23 mouse cellular contexts compared by ENCODE assay signal in the genomic region with DNA sequence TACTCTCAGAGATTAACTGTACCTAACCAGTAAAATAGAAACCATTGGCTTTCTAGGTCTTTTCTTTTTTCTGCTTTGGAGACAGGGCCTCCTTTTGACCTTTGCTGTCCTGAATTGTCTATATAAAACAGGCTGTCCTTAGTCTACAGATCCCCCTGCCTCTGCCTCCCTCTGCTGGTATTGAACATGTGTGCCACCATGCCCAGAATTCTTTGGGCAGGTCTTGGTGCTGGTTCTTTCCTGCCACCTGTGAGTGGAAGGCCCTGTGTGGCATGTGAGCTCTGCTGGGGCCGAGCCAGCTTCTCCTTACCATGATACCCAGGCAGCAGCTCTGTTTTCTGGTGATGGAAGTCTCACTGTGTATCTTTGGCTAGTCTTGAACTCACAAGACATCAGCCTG. TPM values are rescaled to one million over a fixed set of nuclear protein-coding genes. Genes with fewer than 3 reads are reported as not detected.
A peak's percentile ranks its signal among the peaks of the same experiment; 100 is the strongest.
DNase-seq lines count a peak whose midpoint lies in the region; ATAC-seq and TF ChIP-seq lines count a peak whose summit lies in the region.
"Had no signal": no experiment of that assay in that cellular context is flagged by ENCODE, and none has a peak within 500 bp of the region (broad histone marks: within the 10 kb centered on the region; RNA-seq: fewer than 3 reads in every experiment).

No protein-coding gene starts in this region.

- no peaks in the 10 kb centered on the region for H3K4me1 ChIP-seq in kidney, postnatal 0 days (replicated peaks; ENCODE audit: insufficient read depth, low read length)
- H3K4me1 ChIP-seq in lung, embryonic 14.5 days (ENCODE audit: insufficient read depth), result no peaks in the 10 kb centered on the region
- H3K4me1 ChIP-seq: embryonic facial prominence, embryonic 15.5 days; forebrain, embryonic 12.5 days; hindbrain, embryonic 15.5 days had no signal

- peak; percentile 16; the same call in 1 of the 2 replicates for TF ChIP-seq CTCF in kidney, postnatal 0 days (IDR thresholded peaks at IDR 0.05; ENCODE audit: low read depth)
- peak; percentile 15 for TF ChIP-seq CTCF in lung, embryonic 14.5 days (IDR thresholded peaks at IDR 0.05; ENCODE audit: low read depth)

- H3K9me3 ChIP-seq in kidney, postnatal 0 days (replicated peaks; ENCODE audit: low read length), result no peaks in the 10 kb centered on the region
- no peaks in the 10 kb centered on the region for H3K9me3 ChIP-seq in lung, embryonic 14.5 days (ENCODE audit: low read depth, low read length)
- H3K9me3 ChIP-seq: embryonic facial prominence, embryonic 15.5 days; forebrain, embryonic 12.5 days; G1E; hindbrain, embryonic 15.5 days had no signal

- no peak overlapping the region for H3K4me3 ChIP-seq in kidney, postnatal 0 days (replicated peaks; ENCODE audit: low read depth, low read length)
- no peak overlapping the region for H3K4me3 ChIP-seq in lung, embryonic 14.5 days (ENCODE audit: low read depth, low read length)
- H3K4me3 ChIP-seq: embryonic facial prominence, embryonic 15.5 days; forebrain, embryonic 12.5 days; heart, adult 2 months; hindbrain, embryonic 15.5 days had no signal

- peaks cover 58% of the 10 kb centered on the region for H3K36me3 ChIP-seq in kidney, postnatal 0 days (ENCODE audit: insufficient read depth, low read length)
- H3K36me3 ChIP-seq in lung, embryonic 14.5 days (ENCODE audit: insufficient read depth), result peaks cover 90% of the 10 kb centered on the region
- peaks cover 20% of the 10 kb centered on the region for H3K36me3 ChIP-seq in splenic B cell, adult 2 months (ENCODE audit: control insufficient read depth, insufficient read depth, low read length, poor library complexity, severe bottlenecking)

- no peak for DNase-seq in kidney, postnatal 0 days (ENCODE audit: low spot score)
- DNase-seq in kidney, postnatal 14 days, result no peak
- DNase-seq in lung, embryonic 14.5 days, result no peak
- no peak for DNase-seq in lung, postnatal 36 days
- peak; percentile 38 for DNase-seq in MN1 (ENCODE audit: low spot score)
- peak; percentile 27 for DNase-seq in splenic B cell, adult 2 months (ENCODE audit: low read depth, low spot score)
- DNase-seq: adrenal gland, adult 2 months; adrenal gland, postnatal 36 days; cerebellum, adult 11 months; cerebellum, adult 8-10 months; cerebellum, postnatal 14 days; embryo, embryonic 11 days; gastrocnemius, postnatal 14 days; heart, adult 2 months; heart, postnatal 36 days had no signal

- H3K27me3 ChIP-seq in kidney, postnatal 0 days (ENCODE audit: insufficient read depth, low read length), result no peaks in the 10 kb centered on the region
- no peaks in the 10 kb centered on the region for H3K27me3 ChIP-seq in lung, embryonic 14.5 days (ENCODE audit: insufficient read depth, low read length)
- no peaks in the 10 kb centered on the region for H3K27me3 ChIP-seq in splenic B cell, adult 2 months (ENCODE audit: control insufficient read depth, insufficient read depth, low read length, poor library complexity, severe bottlenecking)
- H3K27me3 ChIP-seq: embryonic facial prominence, embryonic 15.5 days; forebrain, embryonic 12.5 days; hindbrain, embryonic 15.5 days had no signal

- no peak overlapping the region for H3K9ac ChIP-seq in kidney, postnatal 0 days (ENCODE audit: low read depth, low read length)
- no peak overlapping the region for H3K9ac ChIP-seq in lung, embryonic 14.5 days
- H3K9ac ChIP-seq: embryonic facial prominence, embryonic 15.5 days; forebrain, embryonic 12.5 days; hindbrain, embryonic 15.5 days had no signal

- no peak overlapping the region for H3K4me2 ChIP-seq in kidney, postnatal 0 days (ENCODE audit: low read length)
- no peak overlapping the region for H3K4me2 ChIP-seq in lung, embryonic 14.5 days
- H3K4me2 ChIP-seq: embryonic facial prominence, embryonic 15.5 days; forebrain, embryonic 12.5 days; heart, embryonic 11.5 days; hindbrain, embryonic 15.5 days had no signal

- 97% methylated on average over 1 of the region's 1 CpGs for WGBS in kidney, postnatal 0 days
- 97% methylated on average over 1 of the region's 1 CpGs for WGBS in lung, embryonic 14.5 days

- ATAC-seq in kidney, postnatal 0 days (replicated peaks; ENCODE audit: low FRiP score, low read depth), result no peak
- ATAC-seq in lung, embryonic 14.5 days (ENCODE audit: insufficient read depth), result no peak
- ATAC-seq in cerebellum, adult (ENCODE audit: insufficient number of reproducible peaks, low FRiP score, low TSS enrichment), result no peak
- ATAC-seq: CD4-positive, CD25-positive, alpha-beta regulatory T cell, adult 4 months; forebrain, embryonic 16.5 days had no signal

- H3K27ac ChIP-seq in kidney, postnatal 0 days, result no peak overlapping the region
- no peak overlapping the region for H3K27ac ChIP-seq in lung, embryonic 14.5 days (ENCODE audit: low read depth)
- H3K27ac ChIP-seq: embryonic facial prominence, embryonic 15.5 days; forebrain, embryonic 12.5 days; heart, adult 2 months; hindbrain, embryonic 15.5 days had no signal

RNA-seq across cellular contexts. Expression of a gene that starts 7.9 kb away (rescaled TPM):
- 3.4 and 3.6 TPM in 2 replicates for polyA plus RNA-seq in kidney, postnatal 0 days (2015; fragmentation: Nextera tagmentation; extraction: Ambion mirVana)
- 7.1 and 8.0 TPM in 2 replicates for polyA plus RNA-seq in lung, embryonic 14.5 days (2014; fragmentation: Nextera tagmentation; extraction: Ambion mirVana)

RNA-seq across cellular contexts. Expression of a gene that starts 10.4 kb away (rescaled TPM):
- polyA plus RNA-seq in kidney, postnatal 0 days (2015; fragmentation: Nextera tagmentation; extraction: Ambion mirVana), result 258 and 263 TPM in 2 replicates
- 361 and 368 TPM in 2 replicates for polyA plus RNA-seq in lung, embryonic 14.5 days (2014; fragmentation: Nextera tagmentation; extraction: Ambion mirVana)

RNA-seq across cellular contexts. Expression of a gene that starts 27.9 kb away (rescaled TPM):
- polyA plus RNA-seq in kidney, postnatal 0 days (2015; fragmentation: Nextera tagmentation; extraction: Ambion mirVana), result 19.6 and 20.4 TPM in 2 replicates
- polyA plus RNA-seq in lung, embryonic 14.5 days (2014; fragmentation: Nextera tagmentation; extraction: Ambion mirVana), result 19.5 and 20.3 TPM in 2 replicates

Comparison
In these comparisons a context has a peak if more than half of its experiments do, and no peak if none do; other contexts are left out.
1. DNase-seq: peak in MN1 (single experiment) and splenic B cell, adult 2 months (single experiment); none in kidney, postnatal 0 days (single experiment), kidney, postnatal 14 days (single experiment), lung, embryonic 14.5 days (single experiment) and lung, postnatal 36 days (single experiment).